Mouse (Mus musculus) mature B cell (primary cell): Measurements from ENCODE around the gene Chpf.

Experiments
- in situ Hi-C: fragments of 300-500 bp; cut with MboI; formaldehyde crosslinking; loops from 2 replicates; pipeline ENCODE4 v1.14.3; 2019

The Chpf gene

GRCm38 (mm10) chr1:75458789-75459684 is 20.1 kb downstream of the Chpf start:
- in situ Hi-C loops = no loop called here

GRCm38 (mm10) chr1:75458025-75458788 is 20.9 kb downstream of the Chpf start:
- in situ Hi-C loops = no loop called here

DNA sequence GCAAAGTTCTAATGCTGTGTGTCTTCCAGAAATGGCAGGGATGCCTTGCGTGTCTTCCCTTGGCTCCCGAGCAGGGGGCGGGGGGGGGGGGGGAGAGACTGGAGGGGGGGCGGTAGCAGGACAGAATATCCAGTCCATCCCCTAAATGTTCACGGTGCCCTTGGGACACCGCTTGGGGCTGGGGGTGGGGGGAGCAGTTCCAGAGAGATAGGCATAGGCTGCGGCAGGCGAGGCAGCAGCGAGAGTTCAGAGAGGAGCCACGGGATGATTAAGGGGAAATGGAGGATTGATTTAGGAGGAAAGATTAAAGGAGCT is 21.4 kb downstream of the Chpf start:
- in situ Hi-C loops = no loop called here

DNA sequence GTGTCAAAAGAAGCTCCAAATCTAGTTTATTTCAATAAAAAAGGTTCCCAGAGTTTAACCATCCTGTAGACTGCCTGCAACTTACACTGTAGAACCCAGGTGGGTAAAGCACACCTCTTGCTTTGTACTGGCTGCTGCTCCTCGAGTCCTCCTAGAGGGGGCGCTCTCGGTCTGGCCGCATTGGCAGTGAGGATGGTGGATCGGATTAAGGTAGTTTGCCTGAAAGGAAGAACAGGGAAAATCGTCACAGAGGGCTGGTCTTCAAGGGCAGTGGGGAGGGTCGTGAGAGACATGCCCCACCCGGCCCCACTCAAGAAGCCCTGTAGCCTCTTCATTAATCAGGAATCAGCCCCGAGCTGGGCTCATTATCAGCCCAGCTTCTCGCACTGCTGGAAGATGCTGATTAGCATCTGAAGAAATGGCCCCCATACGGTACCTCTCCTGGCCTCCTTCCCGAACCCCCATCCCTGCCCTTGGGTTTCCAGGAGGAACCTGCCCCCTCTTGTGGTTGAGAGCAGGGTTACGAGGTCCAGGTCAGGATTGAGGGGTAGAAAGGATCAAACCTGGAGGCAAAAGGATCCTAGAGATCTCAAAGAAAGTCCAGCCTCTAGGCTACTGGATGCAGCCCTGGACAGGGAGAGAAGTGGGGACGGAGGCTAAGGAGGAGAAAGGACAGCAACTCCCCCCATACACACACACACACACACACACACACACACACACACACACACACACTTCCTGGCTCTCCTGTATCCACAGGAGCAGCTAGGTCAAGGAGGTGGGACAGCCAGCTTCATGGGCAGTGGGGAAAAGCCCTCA is 22.2 kb downstream of the Chpf start:
- in situ Hi-C loops = no loop called here

- in situ Hi-C loops = no loop called here
These were observed 23.2 kb downstream of the Chpf start for GRCm38 (mm10) chr1:75455948-75456347.

GRCm38 (mm10) chr1:75455433-75455832 is 23.7 kb downstream of the Chpf start:
- in situ Hi-C loops = no loop called here

DNA sequence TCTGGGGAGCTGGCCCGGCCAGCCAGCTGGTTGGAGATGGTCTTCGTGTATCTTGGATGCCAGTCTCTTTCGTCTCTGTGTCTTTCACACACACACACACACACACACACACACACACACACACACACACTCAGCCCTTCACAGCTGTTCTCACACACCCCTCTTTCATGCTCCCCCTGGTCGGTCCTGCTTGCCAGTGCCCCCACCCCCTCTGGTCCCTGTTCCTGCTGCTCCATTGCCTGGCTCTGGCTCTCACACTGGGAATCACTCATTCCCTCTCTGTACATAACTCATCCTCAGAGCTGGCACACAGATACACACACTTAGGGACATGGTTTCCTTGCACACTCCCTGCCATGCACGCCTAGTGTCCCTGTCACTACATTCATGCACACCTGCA is 27.2 kb downstream of the Chpf start:
- in situ Hi-C loops = no loop called here

DNA sequence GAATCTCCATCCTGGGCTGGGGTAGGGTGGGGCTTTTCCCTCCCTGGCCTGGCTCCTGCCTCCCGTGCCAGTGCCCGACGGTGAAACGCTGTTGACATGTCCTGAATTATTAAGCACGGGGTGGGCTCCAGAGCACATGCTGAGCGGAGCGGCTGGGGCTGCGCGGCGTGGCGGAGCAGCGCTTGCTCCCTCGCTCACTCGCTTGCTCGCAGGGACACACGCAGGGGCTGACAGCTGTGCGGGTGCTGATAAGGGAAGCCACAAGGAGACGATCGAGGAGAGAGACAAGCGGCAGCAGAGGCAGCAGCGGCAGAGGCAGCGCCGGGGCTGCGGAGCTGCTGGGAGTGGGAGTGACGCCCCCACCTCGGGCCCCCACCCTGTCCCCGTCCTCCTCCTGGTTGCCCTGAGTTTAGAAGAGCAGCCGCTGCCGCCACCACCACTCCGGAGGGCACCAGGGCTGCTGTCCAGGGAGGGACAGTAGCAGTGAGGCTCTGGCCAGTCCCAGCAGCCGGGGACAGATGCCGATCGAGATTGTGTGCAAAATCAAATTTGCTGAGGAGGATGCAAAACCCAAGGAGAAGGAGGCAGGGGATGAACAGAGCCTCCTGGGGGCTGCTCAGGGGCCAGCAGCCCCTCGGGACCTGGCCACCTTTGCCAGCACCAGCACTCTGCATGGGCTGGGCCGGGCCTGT is 28.6 kb downstream of the Chpf start, which contains the start of gene Asic4:
Gene Asic4 (plus strand): TSS at position 123 of the 692 bp plus-strand sequence.
- in situ Hi-C loops = no loop called here

DNA sequence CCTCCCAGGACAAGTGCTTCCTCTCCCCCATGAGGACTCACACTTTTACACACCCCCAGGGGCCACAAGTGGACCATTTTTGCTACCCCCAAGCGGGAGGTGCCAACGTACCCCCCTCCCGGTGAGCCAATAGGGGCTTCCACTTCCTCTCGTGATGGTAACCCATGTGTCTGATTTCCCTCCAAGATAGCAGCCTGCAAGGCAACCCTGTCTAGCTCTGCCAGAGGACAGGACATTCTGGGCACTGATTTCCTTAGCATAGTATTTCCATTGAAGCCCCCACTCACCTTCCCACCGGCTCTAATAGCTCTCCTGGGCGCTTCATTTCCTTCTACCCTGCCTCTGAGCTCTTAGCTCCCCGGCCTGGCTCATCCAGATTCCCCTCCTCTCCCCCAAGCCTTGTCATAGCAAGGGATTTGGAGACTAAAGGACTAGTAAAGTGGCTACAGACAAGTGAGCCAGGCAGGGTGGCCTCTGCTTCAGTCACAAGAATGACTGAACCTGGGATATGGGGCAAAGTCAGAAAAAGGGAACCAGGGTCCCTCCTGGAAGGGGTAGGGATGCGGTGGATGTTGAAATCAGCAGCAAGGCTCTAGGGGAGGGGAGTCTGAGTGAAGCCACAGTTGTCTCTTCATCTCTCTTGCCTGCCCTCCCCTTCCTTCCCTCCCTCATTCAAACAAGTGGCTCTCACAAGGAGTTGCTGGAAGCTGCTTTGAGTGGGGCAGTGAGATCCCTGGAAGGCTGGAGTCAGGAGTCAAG is 29.6 kb downstream of the Chpf start:
- in situ Hi-C loops = no loop called here

GRCm38 (mm10) chr1:75448937-75449336 is 30.2 kb downstream of the Chpf start:
- in situ Hi-C loops = no loop called here

- in situ Hi-C loops = no loop called here
These were observed 31.1 kb downstream of the Chpf start for GRCm38 (mm10) chr1:75448052-75448431.

DNA sequence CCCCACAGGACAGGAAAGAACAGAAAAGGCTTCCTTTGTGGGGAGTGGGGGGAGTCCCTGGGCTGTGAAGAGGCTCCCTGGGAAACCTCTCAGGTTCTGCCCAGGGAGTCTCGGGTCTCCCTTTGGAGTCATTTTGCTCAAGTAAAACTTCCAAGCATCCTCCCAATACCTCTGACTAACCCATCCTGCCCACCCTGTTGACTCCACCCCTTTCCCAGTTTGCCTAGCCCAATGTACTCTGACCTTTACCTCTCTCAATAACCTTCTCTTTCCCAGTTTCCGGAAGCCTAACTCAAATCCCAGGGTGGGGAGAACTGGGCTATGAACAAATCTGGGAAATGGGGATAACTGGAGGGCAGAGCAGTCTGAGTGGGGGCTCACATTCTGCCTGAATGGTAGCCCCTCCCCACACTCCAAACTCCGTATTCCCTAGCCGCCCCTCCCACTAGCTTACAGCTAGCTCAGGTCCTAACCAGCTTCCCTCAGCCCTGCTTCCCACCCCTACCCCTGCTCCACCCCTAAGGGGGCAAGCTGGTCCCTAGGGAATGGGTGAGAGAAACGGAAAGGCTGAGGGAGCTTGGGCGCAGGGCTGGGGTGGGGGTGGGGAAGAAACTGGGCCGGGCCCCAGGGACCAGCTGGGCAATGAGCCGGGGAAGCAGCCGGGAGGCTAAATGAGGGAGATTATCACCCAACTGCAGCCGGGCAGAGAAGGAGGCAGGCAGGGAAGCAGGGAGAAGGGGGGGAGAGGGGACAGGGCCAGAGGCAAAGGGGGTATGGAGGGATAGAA is 31.6 kb downstream of the Chpf start:
- in situ Hi-C loops = no loop called here

DNA sequence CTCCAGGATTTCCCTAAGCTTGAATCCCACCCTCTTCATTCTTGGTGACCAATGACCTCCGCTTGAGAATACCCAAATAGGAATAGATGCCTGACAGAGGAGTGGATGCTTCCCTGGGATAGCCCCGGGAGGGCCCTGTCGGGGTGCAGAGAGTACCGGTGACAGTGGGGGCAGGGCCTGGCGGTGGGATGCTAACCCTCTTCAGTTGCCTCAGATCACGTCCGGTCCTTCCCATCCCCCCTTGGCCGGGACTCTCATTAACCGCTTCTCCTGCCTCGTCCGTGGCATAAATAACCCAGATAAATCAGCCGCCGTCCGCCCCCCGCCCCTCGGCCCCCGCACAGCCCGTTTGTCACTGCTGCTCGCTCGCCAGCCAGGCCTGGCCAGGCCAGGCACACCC is 32.5 kb downstream of the Chpf start:
- in situ Hi-C loops = no loop called here

DNA sequence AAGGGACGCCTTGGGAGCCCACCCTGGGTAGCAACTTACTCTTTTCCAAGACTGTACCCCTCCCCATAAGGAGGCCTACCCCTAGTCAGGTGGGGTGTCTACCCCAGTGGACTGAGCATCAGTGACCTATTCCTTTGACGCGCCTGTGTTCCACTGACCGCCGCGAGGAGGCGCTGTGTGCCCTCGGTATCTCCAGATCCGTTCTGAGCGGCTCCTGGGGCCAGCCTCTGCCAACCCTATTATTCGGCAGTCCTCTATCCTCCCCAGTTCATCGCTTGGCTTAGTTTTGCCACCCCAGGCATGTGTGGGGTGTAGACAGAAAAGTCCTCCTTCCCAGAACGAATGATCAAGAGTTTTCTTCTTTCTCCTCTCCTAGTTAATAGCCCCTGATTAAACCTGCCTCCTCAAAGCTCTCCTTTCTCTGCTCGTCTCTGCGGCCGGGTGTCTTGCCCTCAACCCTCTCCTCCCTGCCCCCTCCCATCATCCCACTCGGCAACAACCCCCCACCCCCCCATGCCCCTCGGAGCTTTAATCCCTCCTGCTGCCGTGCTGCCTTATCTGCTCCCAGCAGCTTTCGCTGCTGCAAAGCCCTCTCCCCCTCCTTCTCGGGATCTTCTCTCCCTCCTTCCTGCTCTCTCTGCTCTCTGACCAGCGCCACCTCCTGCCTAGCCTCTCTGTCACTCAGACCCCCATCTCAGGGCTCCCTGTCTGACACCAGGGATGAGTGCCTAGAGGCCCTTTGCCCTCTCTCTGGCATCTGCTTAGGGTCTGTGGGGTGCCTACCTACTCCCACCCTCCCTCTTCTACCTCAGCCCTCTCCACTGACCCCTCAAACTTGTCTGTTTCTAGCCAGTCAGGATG is 33.1 kb downstream of the Chpf start:
- in situ Hi-C loops = no loop called here

DNA sequence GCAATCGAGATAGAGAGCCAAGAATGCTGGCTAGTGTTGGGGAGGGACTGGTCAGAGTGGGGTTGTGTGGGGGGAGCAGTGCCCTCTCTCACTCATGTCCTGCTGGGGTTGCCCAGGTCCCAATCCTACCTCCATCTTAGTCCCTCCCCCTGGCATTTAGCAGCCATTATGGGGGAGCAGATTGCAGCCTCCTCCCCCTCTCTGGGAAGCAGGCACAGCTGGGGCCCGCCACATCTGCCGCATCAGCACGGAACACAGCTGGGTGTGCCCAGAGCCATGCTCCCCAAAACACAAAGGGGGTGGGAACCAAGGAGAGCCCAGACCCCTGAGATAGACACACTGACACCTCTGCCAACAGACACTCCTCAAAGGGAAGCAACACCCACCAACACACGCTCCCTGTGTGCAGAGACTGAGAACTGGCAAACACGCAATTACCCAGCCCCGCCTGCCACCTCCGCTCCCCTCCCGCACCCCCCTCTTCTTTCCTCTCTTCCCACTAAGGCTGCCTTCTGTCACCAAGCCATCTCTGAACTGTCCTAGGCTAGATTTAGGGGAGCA is 33.9 kb downstream of the Chpf start:
- in situ Hi-C loops = no loop called here

- in situ Hi-C loops = no loop called here
These were observed 34.9 kb downstream of the Chpf start for GRCm38 (mm10) chr1:75444208-75444607.

DNA sequence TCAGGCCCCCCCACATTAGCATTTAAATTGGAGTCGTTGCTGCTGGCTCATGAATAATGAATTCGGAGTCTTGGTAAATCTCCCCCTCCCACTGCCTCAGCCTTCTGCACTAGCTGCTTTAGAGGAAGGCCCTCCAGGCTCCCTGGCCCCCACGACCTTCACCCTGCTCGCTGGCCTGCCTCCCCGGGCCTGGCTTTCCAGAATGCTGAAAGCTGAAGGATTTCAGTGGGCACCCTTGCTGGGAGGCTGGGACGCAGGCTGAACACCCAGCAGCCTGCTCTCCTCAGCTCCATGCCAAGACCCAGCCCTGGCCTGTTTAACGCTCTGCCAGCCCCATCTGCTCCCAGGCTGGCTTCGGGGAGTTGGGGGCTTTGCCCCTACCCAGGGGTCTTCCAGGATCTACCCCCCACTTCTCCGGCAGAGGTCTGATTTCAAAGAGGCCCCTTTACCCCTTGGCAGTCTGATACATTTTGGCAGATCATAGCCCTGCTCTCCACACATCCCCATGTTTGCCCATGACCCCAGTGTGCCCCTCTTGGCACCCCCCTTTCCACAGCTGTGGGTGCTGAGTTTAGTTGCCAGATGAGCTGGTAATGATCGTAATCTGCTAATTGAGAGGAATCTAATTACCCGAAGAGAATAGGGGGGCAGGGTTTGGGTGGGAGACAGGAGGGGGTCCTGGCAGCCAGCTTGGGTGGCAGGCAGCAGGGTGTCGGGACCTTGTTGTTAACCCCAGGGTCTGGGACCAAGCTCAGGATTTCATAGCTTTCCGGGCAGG is 35.7 kb downstream of the Chpf start:
- in situ Hi-C loops = no loop called here

- in situ Hi-C loops = no loop called here
These were observed 36.3 kb downstream of the Chpf start for GRCm38 (mm10) chr1:75442811-75443210.
